Mouse (Mus musculus) embryonic facial prominence, embryonic 12.5 days (tissue): ENCODE results near the gene Gm10375. TPM values are rescaled to one million over a fixed set of nuclear protein-coding genes. Genes with fewer than 3 reads are reported as not detected.
"Not testable (repeated sequence)": the region's sequence is repeated elsewhere in the genome, so short reads cannot be mapped to it uniquely, and the experiment has no call there.

Experiments used
- ATAC-seq: fragments of 200-750 bp; cut with Nextera tagmentation; 2 replicates; pipeline ENCODE4 v1.8.0; 2017; ENCODE audit not compliant: insufficient number of reproducible peaks, insufficient read depth, low FRiP score, low TSS enrichment
- H3K27ac ChIP-seq: fragments of 300-500 bp; sonication (generic); 2 replicates; pipeline ENCODE4 v1.5.1; 2016; ENCODE audit warnings: mild to moderate bottlenecking
- H3K27me3 ChIP-seq: fragments of 300-500 bp; sonication (generic); 2 replicates; pipeline ENCODE4 v1.6.1; 2016; ENCODE audit warnings: mild to moderate bottlenecking, moderate library complexity
- H3K36me3 ChIP-seq: fragments of 300-500 bp; sonication (generic); 2 replicates; pipeline ENCODE4 v1.6.1; 2016; ENCODE audit warnings: mild to moderate bottlenecking
- H3K4me1 ChIP-seq: fragments of 300-500 bp; sonication (generic); 2 replicates; pipeline ENCODE4 v1.6.1; 2016
- H3K4me2 ChIP-seq: fragments of 300-500 bp; sonication (generic); replicated peaks from 2 replicates; pipeline ENCODE4 v1.6.1; 2016; ENCODE audit warnings: mild to moderate bottlenecking, moderate library complexity
- H3K4me3 ChIP-seq: fragments of 300-500 bp; sonication (generic); 2 replicates; pipeline ENCODE4 v1.5.1; 2016; ENCODE audit warnings: mild to moderate bottlenecking
- H3K9ac ChIP-seq: fragments of 300-500 bp; sonication (generic); 2 replicates; pipeline ENCODE4 v1.6.1; 2016; ENCODE audit warnings: mild to moderate bottlenecking, moderate library complexity
- H3K9me3 ChIP-seq: fragments of 300-500 bp; sonication (generic); 2 replicates; pipeline ENCODE4 v1.6.1; 2016; ENCODE audit warnings: mild to moderate bottlenecking, moderate library complexity
- WGBS: fragments of 180-500 bp; shearing (Covaris S2); methylation state at CpG from one replicate; pipeline ENCODE4 v1.1.7; 2016; 5-methylcytosine and 5-hydroxymethylcytosine counted together
- polyA plus RNA-seq: library from polyadenylated mRNA; unstranded; fragments of >200 nt; fragmentation: Nextera tagmentation; extraction: Ambion mirVana; gene quantifications from 2 replicates; pipeline ENCODE4 v1.2.1, GENCODE M21; 2016

The Gm10375 gene
- not detected in 2 replicates for polyA plus RNA-seq

DNA sequence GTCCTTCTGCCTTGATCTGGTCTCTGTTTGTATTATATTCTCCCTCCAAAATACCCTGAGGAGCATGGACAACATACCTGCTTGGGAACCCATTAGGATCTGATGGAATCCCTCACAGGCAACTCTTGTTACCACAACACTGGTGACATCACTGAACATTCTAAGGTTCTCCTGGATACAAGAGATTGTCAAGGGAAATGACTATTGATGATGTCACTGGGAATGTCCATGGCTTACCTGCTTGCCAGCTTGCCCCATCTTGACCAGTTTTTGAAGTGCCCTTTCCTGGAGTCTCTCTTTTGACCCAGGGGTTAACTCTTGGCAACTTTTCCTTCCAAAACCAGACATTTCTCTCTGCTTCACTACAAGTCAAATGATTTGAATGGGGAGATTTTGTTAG, at the start of gene Gm10375:
Gene Gm10375 (minus strand): TSS at position 101 of the 400 bp plus-strand sequence.
- not testable (repeated sequence) for H3K4me2 ChIP-seq, H3K4me3 ChIP-seq, H3K4me1 ChIP-seq, H3K9me3 ChIP-seq, H3K27ac ChIP-seq, ATAC-seq, H3K9ac ChIP-seq, H3K27me3 ChIP-seq, H3K36me3 ChIP-seq

DNA sequence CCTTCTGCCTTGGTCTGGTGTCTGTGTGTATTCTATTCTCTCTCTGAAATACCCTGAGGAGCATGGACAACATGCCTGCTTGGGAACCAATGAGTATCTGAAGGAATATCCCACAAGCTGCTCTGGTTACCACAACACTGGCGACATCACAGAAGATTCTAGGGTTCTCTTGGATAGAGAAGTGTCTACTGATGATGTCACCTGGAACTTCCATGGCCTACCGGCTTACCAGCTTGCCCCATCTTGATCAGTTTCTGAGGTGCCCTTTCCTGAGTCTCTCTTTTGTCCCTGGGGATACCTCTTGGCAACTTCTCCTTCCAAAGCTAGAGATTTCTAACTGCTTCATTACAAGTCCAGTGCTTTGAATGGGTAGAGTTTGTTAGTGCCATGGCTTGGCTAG, 28.8 kb downstream of the Gm10375 start, which contains the start of gene Gm17654:
Gene Gm17654 (minus strand): TSS at position 101 of the 400 bp plus-strand sequence.
- H3K27ac ChIP-seq, H3K9ac ChIP-seq, H3K9me3 ChIP-seq, H3K27me3 ChIP-seq, H3K36me3 ChIP-seq, H3K4me2 ChIP-seq, ATAC-seq, H3K4me3 ChIP-seq, H3K4me1 ChIP-seq: not testable (repeated sequence)
- WGBS = 82% methylated on average over 1 of the region's 2 CpGs

DNA sequence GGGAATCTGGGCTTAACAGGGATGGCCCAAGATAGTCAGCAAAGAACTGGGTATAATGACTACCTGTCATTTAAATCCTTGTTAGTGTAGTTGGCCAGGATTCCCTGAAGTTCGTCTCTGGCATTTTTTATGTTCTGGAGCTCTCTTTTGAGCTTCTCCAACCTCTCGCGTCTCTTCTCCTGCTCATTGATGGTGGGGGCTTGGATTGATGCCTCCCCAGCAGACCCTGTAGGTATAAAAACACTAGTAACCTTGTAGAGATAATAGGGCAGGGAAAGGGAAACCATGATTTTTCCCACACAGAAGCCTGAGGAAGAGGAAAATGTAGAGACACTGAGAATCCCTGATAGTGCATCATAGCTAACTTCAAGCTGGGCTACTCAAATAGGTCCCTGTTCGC, 29.8 kb downstream of the Gm10375 start:
- not testable (repeated sequence) for H3K9me3 ChIP-seq, H3K4me1 ChIP-seq, H3K27ac ChIP-seq, H3K4me2 ChIP-seq, H3K36me3 ChIP-seq, ATAC-seq, H3K27me3 ChIP-seq, H3K4me3 ChIP-seq, H3K9ac ChIP-seq
- WGBS = 76% methylated on average over 4 of the region's 4 CpGs

Other genes with a start within 250 kb of the Gm10375 start
- not detected in 2 replicates for gene Gm8138, start 191.7 kb downstream of the Gm10375 start, polyA plus RNA-seq
- gene Gm5799, start 64.4 kb downstream of the Gm10375 start, polyA plus RNA-seq = not detected in 2 replicates
- gene Gm17654, start 28.9 kb downstream of the Gm10375 start, polyA plus RNA-seq = not detected in 2 replicates
- not detected in 2 replicates for gene Gm8165, start 69.2 kb upstream of the Gm10375 start, polyA plus RNA-seq
- gene Gm7324, start 89.8 kb upstream of the Gm10375 start, polyA plus RNA-seq = 2.0 and 2.4 TPM in 2 replicates
- gene Gm16506, start 119.5 kb upstream of the Gm10375 start, polyA plus RNA-seq = not detected in 2 replicates
- not detected in 2 replicates for gene Gm6526, start 139.9 kb upstream of the Gm10375 start, polyA plus RNA-seq
- not detected in 2 replicates for gene Gm8180, start 176.7 kb upstream of the Gm10375 start, polyA plus RNA-seq